Mouse (Mus musculus): ENCODE measurements around the gene Gm49369. TPM values are rescaled to one million over a fixed set of nuclear protein-coding genes. Genes with fewer than 3 reads are reported as not detected.

Gene Gm49369
- polyA plus RNA-seq, 2 experiments: 0.29 TPM; not detected in 1

DNA sequence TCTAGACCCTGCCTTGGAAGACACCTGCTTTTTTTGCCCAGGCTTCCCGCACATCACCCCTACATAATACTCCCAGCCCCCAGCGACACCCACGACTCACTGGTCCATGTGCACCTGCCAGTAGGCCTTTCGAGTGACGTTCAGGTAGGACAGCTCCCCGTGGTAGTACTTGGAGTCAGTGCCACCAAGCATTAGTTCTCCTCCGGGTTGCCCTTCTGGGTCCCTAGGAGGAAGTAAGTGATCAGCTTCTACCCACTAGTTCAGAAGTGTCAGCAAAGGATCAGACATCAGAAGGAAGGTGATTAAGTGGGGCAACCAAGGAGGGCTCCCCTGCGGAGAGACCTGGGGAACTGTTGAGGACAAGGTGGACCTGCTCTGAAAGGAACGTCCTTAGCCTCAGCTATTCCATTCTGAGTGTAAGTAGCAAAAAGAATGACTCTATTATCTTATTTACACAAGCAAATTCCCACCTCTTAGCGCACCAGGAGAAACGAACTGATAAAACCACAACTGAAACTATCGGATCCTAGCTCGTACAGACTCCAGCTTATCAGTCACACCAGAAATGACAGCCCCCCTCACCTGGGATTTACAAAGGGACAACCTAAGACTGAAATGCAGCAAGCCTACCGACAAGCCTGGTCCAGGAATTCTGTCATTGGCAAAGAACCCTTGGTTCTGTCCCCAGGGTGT, 5.1 kb downstream of the Gm49369 start:
- H3K9ac ChIP-seq (replicated peaks): peak overlapping the region; percentile 56
- peak; percentile 99 for TF ChIP-seq EP300 (IDR thresholded peaks at IDR 0.05; ENCODE audit: low read depth)
- no peak for TF ChIP-seq CTCF (IDR thresholded peaks at IDR 0.05; ENCODE audit: low read depth)
- 32% methylated on average over 14 of the region's 14 CpGs for WGBS (ENCODE audit: insufficient replicate concordance)
- DNase-seq (ENCODE audit: low read depth in 3 of 3, low spot score in 3 of 3) (peak; percentile 73 to 81 (median 76)), ATAC-seq (ENCODE audit: insufficient read depth) (peak; percentile 82)
- H3K36me3 ChIP-seq (replicated peaks; ENCODE audit: control insufficient read depth, insufficient read depth, low read depth): peaks cover 71% of the 10 kb centered on the region
- peaks cover 34 to 56% of the 10 kb centered on the region in 2 experiments for H3K4me1 ChIP-seq (replicated peaks; ENCODE audit: control insufficient read depth in 2 of 2, insufficient read depth in 2 of 2, low read length in 1 of 2)
- peak overlapping the region; percentile 66 for H3K4me2 ChIP-seq (ENCODE audit: low read depth)
- peaks cover 6% of the 10 kb centered on the region for H3K27me3 ChIP-seq (ENCODE audit: control insufficient read depth, insufficient read depth, low read length)
- H3K4me3 ChIP-seq (ENCODE audit: insufficient read depth in 1 of 2, low read depth in 2 of 2, low read length in 2 of 2): peak overlapping the region; percentile 2 to 32; a peak in 3 of 4 replicates
- H3K27ac ChIP-seq: peak overlapping the region; percentile 88
- H3K9me3 ChIP-seq (ENCODE audit: control insufficient read depth, low read length): no peaks in the 10 kb centered on the region

DNA sequence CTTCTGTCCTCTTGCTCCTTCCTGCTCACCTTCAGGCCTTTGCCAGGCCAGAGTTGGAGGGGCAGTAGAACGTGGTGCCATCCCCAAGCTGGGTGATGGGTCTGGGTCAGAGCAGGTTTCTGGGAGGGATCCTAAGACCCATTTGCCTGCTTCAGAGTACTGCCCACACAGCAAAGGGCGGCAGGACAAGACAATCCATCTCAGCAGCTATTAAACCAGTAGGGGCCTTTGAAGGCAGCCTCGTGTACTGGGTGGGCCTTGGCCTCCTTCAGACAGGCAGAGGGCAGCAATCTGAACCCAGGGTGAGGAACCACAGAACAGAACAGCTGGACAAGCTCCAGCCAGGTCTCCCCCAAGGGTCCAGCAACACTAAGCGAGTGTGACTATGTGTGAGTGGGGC, 6.4 kb downstream of the Gm49369 start:
- Histone ChIP-seq H3K4me1 (replicated peaks; ENCODE audit: control insufficient read depth in 2 of 2, insufficient read depth in 2 of 2, low read length in 1 of 2) (peaks cover 34 to 47% of the 10 kb centered on the region in 2 experiments), H3K9ac (replicated peaks) (no peak overlapping the region), H3K4me3 (ENCODE audit: insufficient read depth in 1 of 2, low read depth in 2 of 2, low read length in 2 of 2) (no peak overlapping the region), H3K36me3 (replicated peaks; ENCODE audit: control insufficient read depth, insufficient read depth, low read depth) (peaks cover 58% of the 10 kb centered on the region), H3K9me3 (ENCODE audit: control insufficient read depth, low read length) (no peaks in the 10 kb centered on the region), H3K4me2 (ENCODE audit: low read depth) (no peak overlapping the region), H3K27me3 (ENCODE audit: control insufficient read depth, insufficient read depth, low read length) (peaks cover 19% of the 10 kb centered on the region), H3K27ac (no peak overlapping the region)
- 76% methylated on average over 4 of the region's 4 CpGs for WGBS (ENCODE audit: insufficient replicate concordance)
- TF ChIP-seq EP300 (IDR thresholded peaks at IDR 0.05; ENCODE audit: low read depth): no peak
- TF ChIP-seq CTCF (IDR thresholded peaks at IDR 0.05; ENCODE audit: low read depth): no peak
- no peak for ATAC-seq (ENCODE audit: insufficient read depth)
- no peak for DNase-seq (ENCODE audit: low read depth in 3 of 3, low spot score in 3 of 3)

DNA sequence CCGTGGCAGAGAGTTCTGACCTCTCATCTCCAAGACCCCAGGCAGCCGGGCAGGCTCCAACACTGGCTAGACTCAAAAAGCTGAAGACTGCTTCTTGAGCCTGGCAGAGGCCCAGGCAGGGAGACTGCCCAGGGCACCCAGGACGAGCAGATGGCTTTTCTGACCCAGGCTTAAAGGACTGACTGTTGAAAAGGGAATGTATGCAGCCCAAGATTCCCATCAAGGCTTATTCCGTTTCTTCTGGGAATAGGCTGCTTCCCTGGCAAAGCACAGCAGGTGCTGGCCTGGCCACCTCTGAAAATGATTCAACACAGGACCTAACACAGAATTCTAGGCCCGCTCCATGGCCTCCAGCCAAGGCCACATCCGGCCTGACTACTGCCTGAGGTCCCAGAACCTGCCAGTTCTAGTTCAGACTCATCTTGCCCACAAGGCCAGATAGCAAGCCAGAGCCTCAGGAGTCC, 7.2 kb downstream of the Gm49369 start:
- Histone ChIP-seq H3K9me3 (ENCODE audit: control insufficient read depth, low read length) (no peaks in the 10 kb centered on the region), H3K27ac (no peak overlapping the region), H3K4me3 (ENCODE audit: insufficient read depth in 1 of 2, low read depth in 2 of 2, low read length in 2 of 2) (no peak overlapping the region), H3K27me3 (ENCODE audit: control insufficient read depth, insufficient read depth, low read length) (peaks cover 26% of the 10 kb centered on the region), H3K4me2 (ENCODE audit: low read depth) (no peak overlapping the region), H3K36me3 (replicated peaks; ENCODE audit: control insufficient read depth, insufficient read depth, low read depth) (peaks cover 50% of the 10 kb centered on the region), H3K9ac (replicated peaks) (no peak overlapping the region), H3K4me1 (replicated peaks; ENCODE audit: control insufficient read depth in 2 of 2, insufficient read depth in 2 of 2, low read length in 1 of 2) (peaks cover 32 to 39% of the 10 kb centered on the region in 2 experiments)
- WGBS (ENCODE audit: insufficient replicate concordance): 80% methylated on average over 6 of the region's 6 CpGs
- ATAC-seq (ENCODE audit: insufficient read depth) (no peak), DNase-seq (ENCODE audit: low read depth in 3 of 3, low spot score in 3 of 3) (no peak)
- TF ChIP-seq CTCF (IDR thresholded peaks at IDR 0.05; ENCODE audit: low read depth) (no peak), EP300 (IDR thresholded peaks at IDR 0.05; ENCODE audit: low read depth) (no peak)

DNA sequence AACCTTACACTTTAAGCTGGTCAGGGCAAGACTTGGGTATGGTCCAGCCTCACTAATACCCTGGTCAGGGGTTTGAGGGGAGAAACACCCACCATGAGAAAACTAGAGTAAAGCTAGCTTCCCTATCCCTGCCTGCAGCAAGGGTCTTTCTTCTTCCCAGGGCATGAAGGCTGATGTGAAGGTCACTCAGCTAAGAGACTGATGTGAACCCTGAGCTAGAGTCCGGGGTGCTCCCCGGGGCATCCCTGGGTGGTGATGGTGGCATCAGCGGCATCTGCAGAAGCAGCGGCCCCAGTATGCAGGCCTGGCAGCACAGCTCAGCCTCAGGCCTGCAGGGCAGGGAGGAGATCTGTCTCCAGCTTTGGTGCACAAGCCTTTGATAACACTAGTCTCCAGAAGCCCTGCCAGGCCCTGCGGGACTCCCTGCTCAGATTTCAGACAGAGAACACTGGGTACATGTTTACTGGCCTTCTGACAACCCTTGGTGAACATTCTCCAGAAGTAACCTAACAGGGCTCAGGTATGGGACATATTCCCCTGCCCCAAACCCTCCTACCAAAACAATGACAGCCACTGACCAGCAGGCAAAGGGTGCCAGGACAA, 8.0 kb downstream of the Gm49369 start:
- no peak overlapping the region for H3K4me2 ChIP-seq (ENCODE audit: low read depth)
- no peak overlapping the region for H3K27ac ChIP-seq
- no peak overlapping the region for H3K4me3 ChIP-seq (ENCODE audit: insufficient read depth in 1 of 2, low read depth in 2 of 2, low read length in 2 of 2)
- TF ChIP-seq CTCF (IDR thresholded peaks at IDR 0.05; ENCODE audit: low read depth) (no peak), EP300 (IDR thresholded peaks at IDR 0.05; ENCODE audit: low read depth) (no peak)
- no peak for DNase-seq (ENCODE audit: low read depth in 3 of 3, low spot score in 3 of 3)
- H3K9me3 ChIP-seq (ENCODE audit: control insufficient read depth, low read length): no peaks in the 10 kb centered on the region
- H3K9ac ChIP-seq (replicated peaks): no peak overlapping the region
- peaks cover 25 to 32% of the 10 kb centered on the region in 2 experiments for H3K4me1 ChIP-seq (replicated peaks; ENCODE audit: control insufficient read depth in 2 of 2, insufficient read depth in 2 of 2, low read length in 1 of 2)
- ATAC-seq (ENCODE audit: insufficient read depth): no peak
- 76% methylated on average over 5 of the region's 5 CpGs for WGBS (ENCODE audit: insufficient replicate concordance)
- peaks cover 28% of the 10 kb centered on the region for H3K27me3 ChIP-seq (ENCODE audit: control insufficient read depth, insufficient read depth, low read length)
- peaks cover 42% of the 10 kb centered on the region for H3K36me3 ChIP-seq (replicated peaks; ENCODE audit: control insufficient read depth, insufficient read depth, low read depth)
